Mouse (Mus musculus): ENCODE data around the gene B230118H07Rik.

The B230118H07Rik gene

GRCm38 (mm10) chr2:101519928-101520327 is 129.4 kb downstream of the B230118H07Rik start:
- no peak for DNase-seq

Measured in kidney, postnatal 25 days (tissue).